Mouse (Mus musculus) heart, postnatal 0 days (tissue): ENCODE results near the gene Plppr1. TPM values are rescaled to one million over a fixed set of nuclear protein-coding genes. Genes with fewer than 3 reads are reported as not detected.

Experiments used
- ATAC-seq: fragments of 200-750 bp; cut with Nextera tagmentation; 2 replicates; pipeline ENCODE4 v1.8.0; 2017; ENCODE audit warnings: low read depth, moderate number of reproducible peaks, moderate library complexity; ENCODE audit not compliant: insufficient read depth
- DNase-seq: peaks from one replicate; pipeline ENCODE4 v3.0.0-alpha.2; 2016; ENCODE audit warnings: low spot score
- H3K27ac ChIP-seq: fragments of 300-500 bp; sonication (generic); 2 replicates; pipeline ENCODE4 v1.5.1; 2014; ENCODE audit warnings: low read depth, mild to moderate bottlenecking
- H3K27me3 ChIP-seq: fragments of 300-500 bp; sonication (generic); 2 replicates; pipeline ENCODE4 v1.6.1; 2014; ENCODE audit warnings: low read length, mixed read lengths; ENCODE audit not compliant: control insufficient read depth, insufficient read depth
- H3K36me3 ChIP-seq: fragments of 300-500 bp; sonication (generic); replicated peaks from 2 replicates; pipeline ENCODE4 v1.6.1; 2014; ENCODE audit warnings: low read length, mixed read lengths; ENCODE audit not compliant: control insufficient read depth, insufficient read depth
- H3K4me1 ChIP-seq: fragments of 300-500 bp; sonication (generic); 2 replicates; pipeline ENCODE4 v1.6.1; 2014; ENCODE audit warnings: antibody characterized with exemption; ENCODE audit not compliant: control insufficient read depth, insufficient read depth
- H3K4me2 ChIP-seq: fragments of 300-500 bp; sonication (generic); 2 replicates; pipeline ENCODE4 v1.6.1; 2014; ENCODE audit warnings: low read depth, mild to moderate bottlenecking, low read length, moderate library complexity
- H3K4me3 ChIP-seq: fragments of 300-500 bp; sonication (generic); 2 replicates; pipeline ENCODE4 v1.5.1; 2014; ENCODE audit warnings: low read depth, low read length
- H3K9ac ChIP-seq: fragments of 300-500 bp; sonication (generic); replicated peaks from 2 replicates; pipeline ENCODE4 v1.6.1; 2014; ENCODE audit warnings: low read depth, low read length, mixed read lengths
- H3K9me3 ChIP-seq: fragments of 300-500 bp; sonication (generic); replicated peaks from 2 replicates; pipeline ENCODE4 v1.6.1; 2016; ENCODE audit warnings: low read length; ENCODE audit not compliant: control insufficient read depth
- CTCF ChIP-seq: IDR thresholded peaks from 2 replicates; pipeline ENCODE4 v1.5.1; 2016; ENCODE audit warnings: antibody characterized with exemption, control low read depth, low read depth
- EP300 ChIP-seq: IDR thresholded peaks from 2 replicates; pipeline ENCODE4 v1.6.1; 2016; ENCODE audit warnings: antibody characterized with exemption, low read depth
- WGBS: fragments of 180-500 bp; shearing (Covaris S2); extraction: QIAGEN DNeasy Blood & Tissue Kit; methylation state at CpG from one replicate; pipeline ENCODE4 v1.1.7; 2014; 5-methylcytosine and 5-hydroxymethylcytosine counted together
- polyA plus RNA-seq: library from polyadenylated mRNA; unstranded; fragments of >200 nt; fragmentation: Nextera tagmentation; extraction: Ambion mirVana; gene quantifications from 2 replicates; pipeline ENCODE4 v1.2.1, GENCODE M21; 2015
- total RNA-seq: library from RNA; depleted of rRNA; stranded (reverse); fragments of >200 nt; gene quantifications from 2 replicates; pipeline ENCODE4 v1.2.3, GENCODE M21; 2014; ENCODE audit warnings: low replicate concordance

Gene Plppr1
- total and polyA plus RNA-seq, 2 experiments from 2014 or later, result 3.7 to 5.2 TPM

DNA sequence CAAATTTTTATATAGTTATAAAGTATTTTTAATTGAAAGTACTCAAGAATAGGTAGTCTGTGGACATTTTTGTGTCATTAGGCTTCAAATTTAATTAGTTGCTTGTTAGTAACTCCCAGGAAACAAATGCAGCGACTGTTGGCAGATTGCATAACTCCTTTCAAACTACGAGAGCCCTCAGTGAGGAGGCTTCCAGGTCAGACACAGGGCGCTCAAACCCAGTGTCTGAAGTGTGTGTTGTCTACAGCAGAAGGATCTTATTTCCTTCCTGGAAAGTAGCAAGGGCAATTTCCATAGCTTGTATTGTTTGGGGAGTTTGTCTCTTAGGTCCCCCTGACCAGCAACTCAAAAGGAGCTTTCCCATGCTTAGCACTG, 173.9 kb downstream of the Plppr1 start:
- no peak for ATAC-seq
- WGBS, result 65% methylated on average over 3 of the region's 3 CpGs
- no peak for TF ChIP-seq EP300
- TF ChIP-seq CTCF, result no peak

DNA sequence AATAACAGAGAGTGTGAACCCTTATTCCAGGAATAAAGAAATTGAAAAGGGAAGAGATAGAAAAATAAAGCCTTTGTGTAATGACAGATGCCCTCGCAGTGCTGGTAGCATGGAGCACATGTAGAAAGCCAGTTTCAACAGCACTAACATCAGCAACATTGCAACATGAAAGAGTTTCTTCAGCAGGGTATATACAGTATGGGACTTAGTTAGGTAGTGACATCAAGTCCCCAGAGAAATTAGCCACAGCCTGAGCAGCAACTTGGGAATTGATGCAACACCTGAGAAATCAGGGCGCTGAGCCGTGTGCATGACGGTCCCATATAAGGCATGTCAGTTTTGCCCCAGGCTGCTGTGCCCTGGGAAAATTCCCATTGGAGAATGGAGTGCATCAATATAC, 179.0 kb downstream of the Plppr1 start:
- no peak overlapping the region for H3K4me2 ChIP-seq
- WGBS, result 84% methylated on average over 4 of the region's 4 CpGs
- H3K9me3 ChIP-seq, result no peaks in the 10 kb centered on the region
- no peak overlapping the region for H3K9ac ChIP-seq
- no peak overlapping the region for H3K4me3 ChIP-seq
- H3K27me3 ChIP-seq, result no peaks in the 10 kb centered on the region
- ATAC-seq (no peak), DNase-seq (no peak)
- H3K27ac ChIP-seq, result no peak overlapping the region
- TF ChIP-seq EP300, result no peak
- TF ChIP-seq CTCF, result no peak
- no peaks in the 10 kb centered on the region for H3K4me1 ChIP-seq
- H3K36me3 ChIP-seq, result no peaks in the 10 kb centered on the region

More for the DNA sequence above, 173.9 kb downstream of the Plppr1 start:
- Histone ChIP-seq H3K9me3 (no peaks in the 10 kb centered on the region), H3K9ac (no peak overlapping the region), H3K4me2 (no peak overlapping the region), H3K4me3 (no peak overlapping the region), H3K36me3 (no peaks in the 10 kb centered on the region), H3K27ac (no peak overlapping the region), H3K4me1 (no peaks in the 10 kb centered on the region), H3K27me3 (no peaks in the 10 kb centered on the region)
- DNase-seq, result no peak

DNA sequence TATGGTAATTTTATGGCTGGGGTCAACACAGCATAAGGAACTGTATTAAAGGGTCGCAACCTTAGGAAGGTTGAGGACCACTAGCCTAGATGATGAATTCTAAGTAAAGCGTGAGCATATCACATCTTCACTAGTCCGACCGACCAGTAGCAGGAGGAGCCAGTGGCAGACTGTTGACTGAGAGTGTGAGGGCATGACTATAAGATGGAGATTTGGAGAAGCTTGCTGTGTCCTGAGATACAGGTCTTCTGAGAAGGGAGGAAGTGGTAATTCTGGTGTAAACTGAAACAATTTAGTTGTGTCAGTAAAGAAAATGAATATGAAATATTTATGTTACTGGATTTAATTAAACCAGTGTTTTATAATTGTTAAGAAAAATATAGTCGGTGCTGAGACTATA, 180.4 kb downstream of the Plppr1 start:
- Histone ChIP-seq H3K27me3 (no peaks in the 10 kb centered on the region), H3K9ac (no peak overlapping the region), H3K27ac (no peak overlapping the region), H3K36me3 (no peaks in the 10 kb centered on the region), H3K4me2 (no peak overlapping the region), H3K4me3 (no peak overlapping the region), H3K4me1 (no peaks in the 10 kb centered on the region), H3K9me3 (no peaks in the 10 kb centered on the region)
- DNase-seq (no peak), ATAC-seq (no peak)
- TF ChIP-seq EP300 (no peak), CTCF (no peak)
- WGBS, result 89% methylated on average over 5 of the region's 5 CpGs

DNA sequence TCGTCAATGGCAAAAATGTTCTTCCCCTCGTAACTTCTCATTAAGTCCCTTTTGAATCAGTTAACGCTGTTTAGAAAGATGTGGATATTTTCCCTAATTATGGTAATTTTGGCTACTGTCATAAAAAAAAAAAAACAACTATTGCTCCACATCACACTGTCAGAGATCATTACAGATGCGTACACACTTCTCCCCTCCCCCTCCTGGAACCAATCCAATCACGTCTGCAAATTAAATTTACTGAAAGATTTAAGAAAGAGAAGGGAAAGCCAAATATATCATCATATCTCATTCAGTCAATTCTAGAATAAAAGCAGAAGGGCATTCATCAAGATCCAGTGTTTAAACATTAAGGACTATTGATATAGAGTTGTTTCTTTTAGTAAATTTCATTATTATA, 185.7 kb downstream of the Plppr1 start:
- Histone ChIP-seq H3K9ac (no peak overlapping the region), H3K4me1 (no peaks in the 10 kb centered on the region), H3K4me2 (no peak overlapping the region), H3K4me3 (no peak overlapping the region), H3K27ac (no peak overlapping the region), H3K27me3 (no peaks in the 10 kb centered on the region), H3K36me3 (no peaks in the 10 kb centered on the region), H3K9me3 (no peaks in the 10 kb centered on the region)
- TF ChIP-seq CTCF (no peak), EP300 (no peak)
- no peak for ATAC-seq
- 72% methylated on average over 5 of the region's 5 CpGs for WGBS
- no peak for DNase-seq

DNA sequence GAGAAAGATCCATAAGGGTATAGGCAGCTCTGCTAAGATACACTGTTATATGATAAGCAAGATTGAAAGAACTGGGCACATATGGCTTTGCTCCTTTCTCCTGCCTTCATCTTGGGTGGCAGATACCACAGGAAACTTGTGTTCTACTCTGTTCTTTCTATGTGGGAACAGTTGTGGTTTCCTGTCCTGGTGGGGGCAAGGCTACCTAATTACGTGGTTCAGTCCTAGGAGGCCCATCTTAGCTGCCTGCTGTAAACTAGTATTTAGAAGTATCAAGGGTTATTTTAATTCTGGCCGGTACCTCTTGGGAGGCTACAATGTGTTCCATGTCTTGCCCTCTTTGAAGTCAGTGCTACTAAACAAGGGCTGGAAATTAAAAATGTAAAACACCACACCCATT, 186.2 kb downstream of the Plppr1 start:
- no peaks in the 10 kb centered on the region for H3K27me3 ChIP-seq
- DNase-seq (no peak), ATAC-seq (no peak)
- no peaks in the 10 kb centered on the region for H3K36me3 ChIP-seq
- 85% methylated on average over 2 of the region's 2 CpGs for WGBS
- TF ChIP-seq CTCF, result no peak
- no peak for TF ChIP-seq EP300
- H3K4me3 ChIP-seq, result no peak overlapping the region
- no peak overlapping the region for H3K27ac ChIP-seq
- no peaks in the 10 kb centered on the region for H3K4me1 ChIP-seq
- no peak overlapping the region for H3K9ac ChIP-seq
- H3K9me3 ChIP-seq, result no peaks in the 10 kb centered on the region
- H3K4me2 ChIP-seq, result no peak overlapping the region

DNA sequence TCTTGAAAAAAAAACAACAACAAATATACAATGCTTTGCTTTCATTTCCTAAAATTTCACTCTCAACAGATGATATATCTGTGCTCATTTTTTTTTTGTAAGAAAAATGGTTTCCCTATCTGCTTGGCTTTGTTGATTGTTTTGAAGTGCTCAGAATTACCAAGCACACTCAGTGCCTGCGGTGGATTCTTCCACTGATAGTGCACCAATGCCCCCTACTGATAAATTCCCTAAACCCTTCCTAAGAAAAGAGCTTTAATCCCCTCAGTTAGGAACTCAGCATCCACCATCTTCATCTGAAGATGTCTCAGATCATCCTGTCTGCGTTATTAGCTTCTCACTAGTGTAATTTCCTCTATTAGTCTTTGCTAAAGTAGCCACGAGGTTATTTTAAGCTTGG, 192.2 kb downstream of the Plppr1 start:
- no peak for DNase-seq
- TF ChIP-seq CTCF (0 out of 2 replicates have a peak, but pooled peaks have one; percentile 11), EP300 (no peak)
- Histone ChIP-seq H3K36me3 (no peaks in the 10 kb centered on the region), H3K4me2 (no peak overlapping the region), H3K9me3 (no peaks in the 10 kb centered on the region), H3K9ac (no peak overlapping the region), H3K4me1 (no peaks in the 10 kb centered on the region), H3K27ac (no peak overlapping the region), H3K4me3 (no peak overlapping the region), H3K27me3 (no peaks in the 10 kb centered on the region)
- ATAC-seq, result no peak
- 13% methylated on average over 3 of the region's 3 CpGs for WGBS
